Mouse (Mus musculus): ENCODE data around the gene Ip6k3. TPM values are rescaled to one million over a fixed set of nuclear protein-coding genes. Genes with fewer than 3 reads are reported as not detected.

The Ip6k3 gene
- polyA plus RNA-seq, 1 experiment from 2014 or later: not detected

DNA sequence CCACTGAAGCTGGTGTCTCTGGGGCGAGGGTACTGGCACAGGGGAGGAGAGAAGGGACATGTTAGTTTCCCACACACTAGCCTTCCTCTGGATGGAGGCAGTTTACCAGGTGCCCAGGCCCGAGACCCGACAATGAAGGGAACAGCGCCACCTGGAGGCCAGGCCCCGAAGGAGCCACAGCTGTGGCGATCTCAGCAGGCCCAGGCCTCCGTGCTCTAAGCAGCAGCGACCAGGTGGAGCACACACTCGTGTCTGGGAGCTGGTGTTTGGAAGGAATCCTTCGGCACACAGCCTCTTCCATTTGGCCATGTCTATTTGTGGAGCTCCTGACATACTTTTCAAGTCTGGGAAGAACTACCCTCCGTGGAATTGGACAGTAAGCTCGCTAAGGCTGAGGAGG lies 42.4 kb downstream of the Ip6k3 start:
- no peaks in the 10 kb centered on the region for H3K9me3 ChIP-seq (ENCODE audit: control insufficient read depth, low read length)
- no peaks in the 10 kb centered on the region for H3K36me3 ChIP-seq (ENCODE audit: control insufficient read depth, insufficient read depth)
- no peak overlapping the region for H3K4me3 ChIP-seq (replicated peaks; ENCODE audit: low read length)
- H3K27me3 ChIP-seq (replicated peaks; ENCODE audit: control insufficient read depth, insufficient read depth, low read length): no peaks in the 10 kb centered on the region
- no peak for ATAC-seq
- peaks cover 26% of the 10 kb centered on the region for H3K4me1 ChIP-seq (replicated peaks; ENCODE audit: control insufficient read depth, insufficient read depth, low read length)
- WGBS: 33% methylated on average over 12 of the region's 12 CpGs
- H3K9ac ChIP-seq (replicated peaks; ENCODE audit: low read depth, low read length): no peak overlapping the region
- no peak overlapping the region for H3K27ac ChIP-seq (ENCODE audit: low read length)
- no peak overlapping the region for H3K4me2 ChIP-seq (ENCODE audit: low read length)

DNA sequence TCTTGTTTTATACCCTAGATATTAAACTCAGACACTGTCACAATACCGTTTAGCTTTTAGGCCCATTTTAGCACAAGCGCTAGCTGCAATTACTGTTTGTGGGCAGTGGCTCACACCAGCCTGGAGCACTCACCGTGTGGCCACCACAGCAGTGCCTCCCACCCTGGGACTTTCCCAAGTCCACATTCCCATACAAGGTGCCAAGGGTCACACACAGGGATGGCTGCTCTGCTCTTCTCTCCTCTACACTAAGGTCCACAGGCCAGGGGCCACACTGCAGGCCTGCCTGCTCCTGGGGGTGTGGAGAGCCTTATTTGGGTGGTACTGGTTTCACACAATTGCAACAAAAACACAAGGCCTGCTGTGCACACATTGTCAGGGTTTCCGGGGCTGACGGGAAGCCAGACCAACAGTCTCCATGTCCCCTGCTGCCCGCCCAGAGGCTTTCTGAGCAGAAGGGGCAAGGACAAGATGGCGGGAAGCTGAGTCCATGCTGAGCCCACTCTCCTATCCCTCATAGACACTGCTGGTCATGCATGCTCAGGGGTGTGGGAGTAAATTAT lies 43.7 kb downstream of the Ip6k3 start:
- Histone ChIP-seq H3K4me3 (replicated peaks; ENCODE audit: low read length) (no peak overlapping the region), H3K36me3 (ENCODE audit: control insufficient read depth, insufficient read depth) (no peaks in the 10 kb centered on the region), H3K9me3 (ENCODE audit: control insufficient read depth, low read length) (no peaks in the 10 kb centered on the region), H3K27ac (ENCODE audit: low read length) (no peak overlapping the region), H3K9ac (replicated peaks; ENCODE audit: low read depth, low read length) (no peak overlapping the region), H3K27me3 (replicated peaks; ENCODE audit: control insufficient read depth, insufficient read depth, low read length) (no peaks in the 10 kb centered on the region), H3K4me2 (ENCODE audit: low read length) (no peak overlapping the region), H3K4me1 (replicated peaks; ENCODE audit: control insufficient read depth, insufficient read depth, low read length) (peaks cover 18% of the 10 kb centered on the region)
- ATAC-seq: no peak
- 87% methylated on average over 7 of the region's 7 CpGs for WGBS

- H3K27ac ChIP-seq (ENCODE audit: low read length): no peak overlapping the region
- no peak overlapping the region for H3K9ac ChIP-seq (replicated peaks; ENCODE audit: low read depth, low read length)
- WGBS: 96% methylated on average over 2 of the region's 2 CpGs
- H3K27me3 ChIP-seq (replicated peaks; ENCODE audit: control insufficient read depth, insufficient read depth, low read length): no peaks in the 10 kb centered on the region
- no peaks in the 10 kb centered on the region for H3K36me3 ChIP-seq (ENCODE audit: control insufficient read depth, insufficient read depth)
- H3K4me1 ChIP-seq (replicated peaks; ENCODE audit: control insufficient read depth, insufficient read depth, low read length): peaks cover 17% of the 10 kb centered on the region
- no peak overlapping the region for H3K4me2 ChIP-seq (ENCODE audit: low read length)
- H3K4me3 ChIP-seq (replicated peaks; ENCODE audit: low read length): no peak overlapping the region
- no peak for ATAC-seq
- no peaks in the 10 kb centered on the region for H3K9me3 ChIP-seq (ENCODE audit: control insufficient read depth, low read length)
These were observed 44.5 kb downstream of the Ip6k3 start for GRCm38 (mm10) chr17:27123103-27123502.

DNA sequence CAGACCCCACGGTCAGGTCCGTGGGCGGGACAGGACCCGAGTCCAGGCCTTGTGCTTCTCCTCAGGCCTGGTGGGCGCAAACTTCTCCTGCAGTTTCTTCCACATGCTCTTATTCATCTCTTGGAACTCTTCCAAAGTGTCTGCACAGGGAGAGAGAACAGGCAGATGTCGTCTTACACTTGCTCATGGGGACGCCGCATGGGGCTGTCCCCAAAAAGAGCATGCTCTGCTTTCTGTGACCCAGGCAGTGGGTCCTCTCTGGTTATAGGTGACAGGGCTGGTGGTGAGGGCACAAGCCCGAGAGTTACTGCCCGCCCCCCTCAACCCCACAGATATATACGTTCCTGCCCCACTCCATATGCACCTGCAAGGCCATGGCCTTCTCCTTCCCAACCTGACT lies 44.9 kb downstream of the Ip6k3 start:
- no peak overlapping the region for H3K27ac ChIP-seq (ENCODE audit: low read length)
- H3K4me2 ChIP-seq (ENCODE audit: low read length): no peak overlapping the region
- no peak overlapping the region for H3K4me3 ChIP-seq (replicated peaks; ENCODE audit: low read length)
- whole genome bisulfite sequencing: 79% methylated on average over 11 of the region's 11 CpGs
- H3K9me3 ChIP-seq (ENCODE audit: control insufficient read depth, low read length): no peaks in the 10 kb centered on the region
- H3K4me1 ChIP-seq (replicated peaks; ENCODE audit: control insufficient read depth, insufficient read depth, low read length): peaks cover 17% of the 10 kb centered on the region
- no peaks in the 10 kb centered on the region for H3K27me3 ChIP-seq (replicated peaks; ENCODE audit: control insufficient read depth, insufficient read depth, low read length)
- H3K36me3 ChIP-seq (ENCODE audit: control insufficient read depth, insufficient read depth): no peaks in the 10 kb centered on the region
- H3K9ac ChIP-seq (replicated peaks; ENCODE audit: low read depth, low read length): no peak overlapping the region
- ATAC-seq: no peak

GRCm38 (mm10) chr17:27121781-27122180 lies 45.8 kb downstream of the Ip6k3 start:
- H3K9me3 ChIP-seq (ENCODE audit: control insufficient read depth, low read length): no peaks in the 10 kb centered on the region
- H3K27me3 ChIP-seq (replicated peaks; ENCODE audit: control insufficient read depth, insufficient read depth, low read length): no peaks in the 10 kb centered on the region
- no peak overlapping the region for H3K4me3 ChIP-seq (replicated peaks; ENCODE audit: low read length)
- H3K27ac ChIP-seq (ENCODE audit: low read length): no peak overlapping the region
- peaks cover 17% of the 10 kb centered on the region for H3K4me1 ChIP-seq (replicated peaks; ENCODE audit: control insufficient read depth, insufficient read depth, low read length)
- no peak overlapping the region for H3K9ac ChIP-seq (replicated peaks; ENCODE audit: low read depth, low read length)
- H3K4me2 ChIP-seq (ENCODE audit: low read length): no peak overlapping the region
- WGBS: 71% methylated on average over 7 of the region's 7 CpGs
- no peaks in the 10 kb centered on the region for H3K36me3 ChIP-seq (ENCODE audit: control insufficient read depth, insufficient read depth)
- ATAC-seq: no peak

GRCm38 (mm10) chr17:27121266-27121665 lies 46.3 kb downstream of the Ip6k3 start:
- Histone ChIP-seq H3K4me3 (replicated peaks; ENCODE audit: low read length) (no peak overlapping the region), H3K27me3 (replicated peaks; ENCODE audit: control insufficient read depth, insufficient read depth, low read length) (no peaks in the 10 kb centered on the region), H3K9me3 (ENCODE audit: control insufficient read depth, low read length) (no peaks in the 10 kb centered on the region), H3K36me3 (ENCODE audit: control insufficient read depth, insufficient read depth) (no peaks in the 10 kb centered on the region), H3K9ac (replicated peaks; ENCODE audit: low read depth, low read length) (peak overlapping the region; percentile 33; the same call in 1 of the 2 replicates), H3K27ac (ENCODE audit: low read length) (no peak overlapping the region), H3K4me2 (ENCODE audit: low read length) (no peak overlapping the region), H3K4me1 (replicated peaks; ENCODE audit: control insufficient read depth, insufficient read depth, low read length) (peaks cover 17% of the 10 kb centered on the region)
- no peak for ATAC-seq
- 35% methylated on average over 14 of the region's 14 CpGs for WGBS

DNA sequence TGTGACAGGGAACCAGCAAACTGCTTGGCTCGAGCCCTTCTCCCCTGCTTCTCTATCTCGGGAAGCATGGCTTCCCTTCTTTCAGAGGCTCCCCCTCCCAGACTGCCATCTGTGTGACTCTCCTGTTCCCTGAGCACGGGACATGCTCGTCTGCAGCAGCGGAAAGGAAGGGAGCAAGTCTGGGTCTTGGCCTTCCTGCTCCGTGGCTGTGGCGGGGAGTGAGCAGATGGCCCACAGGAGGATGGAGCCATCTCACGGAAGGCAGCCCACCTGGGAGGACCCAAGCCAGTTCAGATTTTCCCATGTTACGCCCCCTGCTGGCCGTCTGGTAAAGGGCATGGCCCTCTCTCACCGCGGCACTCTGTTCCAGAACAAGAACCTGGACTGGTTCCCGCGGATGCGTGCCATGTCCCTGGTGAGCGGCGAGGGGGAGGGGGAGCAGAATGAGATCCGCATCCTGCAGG lies 47.0 kb downstream of the Ip6k3 start:
- Histone ChIP-seq H3K27ac (ENCODE audit: low read length) (0 out of 2 replicates have a peak overlapping the region, but pooled peaks have one; percentile 51), H3K9me3 (ENCODE audit: control insufficient read depth, low read length) (no peaks in the 10 kb centered on the region), H3K36me3 (ENCODE audit: control insufficient read depth, insufficient read depth) (no peaks in the 10 kb centered on the region), H3K4me3 (replicated peaks; ENCODE audit: low read length) (no peak overlapping the region), H3K9ac (replicated peaks; ENCODE audit: low read depth, low read length) (no peak overlapping the region; the same call in 1 of the 2 replicates), H3K4me2 (ENCODE audit: low read length) (peak overlapping the region; percentile 34), H3K27me3 (replicated peaks; ENCODE audit: control insufficient read depth, insufficient read depth, low read length) (no peaks in the 10 kb centered on the region), H3K4me1 (replicated peaks; ENCODE audit: control insufficient read depth, insufficient read depth, low read length) (peaks cover 17% of the 10 kb centered on the region)
- peak; percentile 74 for ATAC-seq
- WGBS: 7% methylated on average over 18 of the region's 18 CpGs

- Histone ChIP-seq H3K9me3 (ENCODE audit: control insufficient read depth, low read length) (no peaks in the 10 kb centered on the region), H3K27ac (ENCODE audit: low read length) (0 out of 2 replicates have a peak overlapping the region, but pooled peaks have one; percentile 17), H3K27me3 (replicated peaks; ENCODE audit: control insufficient read depth, insufficient read depth, low read length) (no peaks in the 10 kb centered on the region), H3K4me3 (replicated peaks; ENCODE audit: low read length) (no peak overlapping the region), H3K4me2 (ENCODE audit: low read length) (no peak overlapping the region), H3K9ac (replicated peaks; ENCODE audit: low read depth, low read length) (no peak overlapping the region), H3K4me1 (replicated peaks; ENCODE audit: control insufficient read depth, insufficient read depth, low read length) (peaks cover 17% of the 10 kb centered on the region), H3K36me3 (ENCODE audit: control insufficient read depth, insufficient read depth) (no peaks in the 10 kb centered on the region)
- WGBS: 62% methylated on average over 8 of the region's 8 CpGs
- ATAC-seq: peak; percentile 11; the same call in 1 of the 2 replicates
These were observed 47.6 kb downstream of the Ip6k3 start for GRCm38 (mm10) chr17:27119954-27120353.

DNA sequence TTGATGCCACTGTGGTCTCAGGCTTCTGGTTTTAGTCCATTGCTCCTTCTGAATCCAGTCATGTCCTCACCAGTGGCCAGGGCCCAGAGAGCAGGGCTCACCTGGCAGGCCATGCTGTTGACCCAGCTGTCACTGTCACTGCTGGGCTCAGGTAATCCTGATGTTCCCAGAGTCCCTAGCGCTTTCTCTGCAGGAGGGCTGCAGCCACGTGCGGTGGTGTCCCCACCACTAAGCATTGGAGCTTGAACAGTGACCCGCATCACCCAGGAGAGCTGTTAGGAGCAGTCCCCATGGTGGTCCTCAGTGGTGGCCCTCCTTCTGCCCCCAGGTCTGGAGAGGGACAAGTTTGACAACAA lies 48.1 kb downstream of the Ip6k3 start:
- peaks cover 17% of the 10 kb centered on the region for H3K4me1 ChIP-seq (replicated peaks; ENCODE audit: control insufficient read depth, insufficient read depth, low read length)
- WGBS: 62% methylated on average over 4 of the region's 4 CpGs
- H3K4me2 ChIP-seq (ENCODE audit: low read length): no peak overlapping the region
- no peaks in the 10 kb centered on the region for H3K9me3 ChIP-seq (ENCODE audit: control insufficient read depth, low read length)
- H3K27me3 ChIP-seq (replicated peaks; ENCODE audit: control insufficient read depth, insufficient read depth, low read length): no peaks in the 10 kb centered on the region
- no peaks in the 10 kb centered on the region for H3K36me3 ChIP-seq (ENCODE audit: control insufficient read depth, insufficient read depth)
- ATAC-seq: no peak
- no peak overlapping the region for H3K4me3 ChIP-seq (replicated peaks; ENCODE audit: low read length)
- H3K9ac ChIP-seq (replicated peaks; ENCODE audit: low read depth, low read length): no peak overlapping the region
- H3K27ac ChIP-seq (ENCODE audit: low read length): no peak overlapping the region

Measured in forebrain, embryonic 16.5 days (tissue).